Mouse (Mus musculus) kidney, postnatal 36 days (tissue): Measurements from ENCODE around the gene Znrf2.
"Not testable (repeated sequence)": the region's sequence is repeated elsewhere in the genome, so short reads cannot be mapped to it uniquely, and the experiment has no call there.

Experiments
- DNase-seq, 2 experiments: peaks; one replicate each; pipeline ENCODE4 v3.0.0; 2021 to 2022; ENCODE audit warnings: mixed read lengths in 2 of 2

The Znrf2 gene

GRCm38 (mm10) chr6:54809531-54810313 is 7.0 kb upstream of the Znrf2 start:
- DNase-seq: peak; percentile 71 to 72

GRCm38 (mm10) chr6:54810314-54810646 is 6.4 kb upstream of the Znrf2 start:
- DNase-seq: no peak

GRCm38 (mm10) chr6:54811546-54812250 is 5.0 kb upstream of the Znrf2 start:
- DNase-seq: peak; percentile 79 to 84

- DNase-seq: peak; percentile 84 to 87
These were observed 4.4 kb upstream of the Znrf2 start for GRCm38 (mm10) chr6:54812276-54812675.

- DNase-seq: no peak
These were observed 1.1 kb upstream of the Znrf2 start for GRCm38 (mm10) chr6:54815428-54816130.

- DNase-seq: peak; percentile 73 to 74
These were observed 601 bp downstream of the Znrf2 start for GRCm38 (mm10) chr6:54817266-54817767.

GRCm38 (mm10) chr6:54818389-54818788 is 1.7 kb downstream of the Znrf2 start:
- no peak for DNase-seq

GRCm38 (mm10) chr6:54819272-54819671 is 2.6 kb downstream of the Znrf2 start:
- no peak for DNase-seq

- no peak for DNase-seq
These were observed 3.0 kb downstream of the Znrf2 start for GRCm38 (mm10) chr6:54819746-54820145.

GRCm38 (mm10) chr6:54822348-54822747 is 5.6 kb downstream of the Znrf2 start:
- no peak for DNase-seq

GRCm38 (mm10) chr6:54824561-54824960 is 7.8 kb downstream of the Znrf2 start:
- not testable (repeated sequence) for DNase-seq

- peak; percentile 69 for DNase-seq
These were observed 10.8 kb downstream of the Znrf2 start for GRCm38 (mm10) chr6:54827481-54827880.

- no peak for DNase-seq
These were observed 11.6 kb downstream of the Znrf2 start for GRCm38 (mm10) chr6:54828274-54828673.

- peak in 1 of 2 experiments; percentile 44 for DNase-seq
These were observed 13.5 kb downstream of the Znrf2 start for GRCm38 (mm10) chr6:54830048-54830772.

- DNase-seq: no peak
These were observed 14.5 kb downstream of the Znrf2 start for GRCm38 (mm10) chr6:54831069-54831720.

GRCm38 (mm10) chr6:54833427-54833826 is 16.7 kb downstream of the Znrf2 start:
- DNase-seq: no peak

GRCm38 (mm10) chr6:54836666-54837065 is 19.9 kb downstream of the Znrf2 start:
- no peak for DNase-seq

- no peak for DNase-seq
These were observed 24.7 kb downstream of the Znrf2 start for GRCm38 (mm10) chr6:54841399-54841798.

- DNase-seq: no peak
These were observed 25.3 kb downstream of the Znrf2 start for GRCm38 (mm10) chr6:54842041-54842440.

GRCm38 (mm10) chr6:54848546-54848945 is 31.8 kb downstream of the Znrf2 start:
- DNase-seq: no peak

GRCm38 (mm10) chr6:54849179-54850156 is 32.8 kb downstream of the Znrf2 start:
- DNase-seq: no peak
